In the genomic region with DNA sequence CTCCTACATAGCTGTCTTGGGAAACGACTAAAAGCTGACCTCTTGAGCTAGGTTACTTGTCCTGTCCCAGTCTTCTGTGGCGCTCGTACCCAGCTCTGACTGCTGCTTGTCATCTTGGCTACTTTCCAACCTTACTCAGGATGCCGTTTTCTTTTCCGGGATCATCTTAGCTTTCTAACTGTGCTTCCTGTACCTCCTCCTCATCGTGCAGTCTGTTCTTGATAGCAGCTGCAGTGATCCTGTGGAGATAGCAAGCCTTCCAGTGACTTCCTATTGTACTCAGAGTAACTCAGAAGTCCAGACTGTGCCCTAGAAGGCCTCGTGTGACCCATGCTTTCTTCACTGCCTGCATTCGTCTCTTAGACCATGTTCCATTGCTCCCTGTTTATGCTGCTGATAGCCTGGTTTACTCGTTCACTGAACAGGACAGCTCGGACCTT, we compare ENCODE assay signal across 10 mouse cellular contexts. TPM values are rescaled to one million over a fixed set of nuclear protein-coding genes. Genes with fewer than 3 reads are reported as not detected.
DNase-seq lines count a peak whose midpoint lies in the region; ATAC-seq and TF ChIP-seq lines count a peak whose summit lies in the region.
"Had no signal": no experiment of that assay in that cellular context is flagged by ENCODE, and none has a peak within 500 bp of the region (broad histone marks: within the 10 kb centered on the region; RNA-seq: fewer than 3 reads in every experiment).

No protein-coding gene starts in this region.

- WGBS in stomach, embryonic 16.5 days = 58% methylated on average over 10 of the region's 10 CpGs
- WGBS in stomach, postnatal 0 days = 58% methylated on average over 10 of the region's 10 CpGs
- 55% methylated on average over 10 of the region's 10 CpGs for WGBS in intestine, embryonic 15.5 days
- WGBS in hindbrain, postnatal 0 days = 59% methylated on average over 10 of the region's 10 CpGs

- no peaks in the 10 kb centered on the region for H3K9me3 ChIP-seq in stomach, embryonic 16.5 days (replicated peaks; ENCODE audit: control insufficient read depth, low read length)
- H3K9me3 ChIP-seq in stomach, postnatal 0 days (ENCODE audit: control insufficient read depth, low read length) = no peaks in the 10 kb centered on the region
- no peaks in the 10 kb centered on the region for H3K9me3 ChIP-seq in intestine, embryonic 15.5 days
- H3K9me3 ChIP-seq in hindbrain, postnatal 0 days (ENCODE audit: low read length) = no peaks in the 10 kb centered on the region
- H3K9me3 ChIP-seq: midbrain, embryonic 12.5 days; stomach, embryonic 15.5 days had no signal

- no peaks in the 10 kb centered on the region for H3K27me3 ChIP-seq in stomach, embryonic 16.5 days (ENCODE audit: control insufficient read depth, insufficient read depth, low read length)
- H3K27me3 ChIP-seq in stomach, postnatal 0 days (ENCODE audit: control insufficient read depth, insufficient read depth, low read length) = no peaks in the 10 kb centered on the region
- no peaks in the 10 kb centered on the region for H3K27me3 ChIP-seq in intestine, embryonic 15.5 days (replicated peaks)
- no peaks in the 10 kb centered on the region for H3K27me3 ChIP-seq in hindbrain, postnatal 0 days (ENCODE audit: insufficient read depth, low read length)
- H3K27me3 ChIP-seq: midbrain, embryonic 12.5 days; stomach, embryonic 15.5 days had no signal

- no peaks in the 10 kb centered on the region for H3K4me1 ChIP-seq in stomach, embryonic 16.5 days (ENCODE audit: control insufficient read depth, insufficient read depth, low read length)
- H3K4me1 ChIP-seq in stomach, postnatal 0 days (replicated peaks; ENCODE audit: control insufficient read depth, insufficient read depth) = no peaks in the 10 kb centered on the region
- 0 out of 2 replicates have a peak, but pooled peaks cover 6% of the 10 kb centered on the region for H3K4me1 ChIP-seq in intestine, embryonic 15.5 days (replicated peaks)
- H3K4me1 ChIP-seq in hindbrain, postnatal 0 days (ENCODE audit: insufficient read depth, low read length) = no peaks in the 10 kb centered on the region
- H3K4me1 ChIP-seq: midbrain, embryonic 12.5 days; stomach, embryonic 15.5 days had no signal

- peak; percentile 27 for DNase-seq in cerebellum, adult 11-12 months
- DNase-seq in cerebellum, postnatal 4 days (ENCODE audit: low spot score in 2 of 2) = no peak
- DNase-seq in stomach, postnatal 0 days (ENCODE audit: low spot score) = no peak
- peak; percentile 25 for DNase-seq in naive thymus-derived CD4-positive, alpha-beta T cell, adult 2 months (ENCODE audit: low read depth)
- no peak for DNase-seq in hindbrain, postnatal 0 days (ENCODE audit: low spot score)
- no peak for DNase-seq in right cerebral cortex, postnatal 4 days

- no peaks in the 10 kb centered on the region for H3K36me3 ChIP-seq in stomach, embryonic 16.5 days (ENCODE audit: control insufficient read depth, insufficient read depth, low read length)
- no peaks in the 10 kb centered on the region for H3K36me3 ChIP-seq in stomach, postnatal 0 days (ENCODE audit: control insufficient read depth, insufficient read depth, low read length)
- H3K36me3 ChIP-seq in intestine, embryonic 15.5 days = no peaks in the 10 kb centered on the region
- H3K36me3 ChIP-seq in hindbrain, postnatal 0 days (ENCODE audit: insufficient read depth, low read length) = no peaks in the 10 kb centered on the region
- H3K36me3 ChIP-seq: midbrain, embryonic 12.5 days; stomach, embryonic 15.5 days had no signal

- no peak for TF ChIP-seq EP300 in stomach, postnatal 0 days (optimal IDR thresholded peaks at IDR 0.05)

- ATAC-seq in stomach, embryonic 16.5 days (ENCODE audit: insufficient read depth, low FRiP score) = 0 out of 2 replicates have a peak, but pooled peaks have one; percentile 17
- no peak for ATAC-seq in stomach, postnatal 0 days (ENCODE audit: low FRiP score, low TSS enrichment)
- 0 out of 2 replicates have a peak, but pooled peaks have one; percentile 28 for ATAC-seq in intestine, embryonic 15.5 days
- no peak for ATAC-seq in hindbrain, postnatal 0 days

- H3K4me3 ChIP-seq in stomach, embryonic 16.5 days (replicated peaks; ENCODE audit: low read length) = no peak overlapping the region
- H3K4me3 ChIP-seq in stomach, postnatal 0 days (ENCODE audit: low read depth, low read length) = no peak overlapping the region
- H3K4me3 ChIP-seq in intestine, embryonic 15.5 days (replicated peaks) = no peak overlapping the region
- H3K4me3 ChIP-seq in hindbrain, postnatal 0 days (ENCODE audit: low read length) = no peak overlapping the region
- H3K4me3 ChIP-seq: midbrain, embryonic 12.5 days; stomach, embryonic 15.5 days had no signal

- no peak overlapping the region for H3K4me2 ChIP-seq in stomach, embryonic 16.5 days (ENCODE audit: low read depth, low read length)
- H3K4me2 ChIP-seq in stomach, postnatal 0 days (replicated peaks; ENCODE audit: low read depth) = no peak overlapping the region
- no peak overlapping the region for H3K4me2 ChIP-seq in intestine, embryonic 15.5 days (replicated peaks)
- no peak overlapping the region for H3K4me2 ChIP-seq in hindbrain, postnatal 0 days (ENCODE audit: low read depth, low read length)
- H3K4me2 ChIP-seq: midbrain, embryonic 12.5 days; stomach, embryonic 15.5 days had no signal

- TF ChIP-seq CTCF in stomach, postnatal 0 days (IDR thresholded peaks at IDR 0.05; ENCODE audit: low read depth) = no peak
- TF ChIP-seq CTCF in hindbrain, postnatal 0 days (IDR thresholded peaks at IDR 0.05; ENCODE audit: low read depth) = no peak

- no peak overlapping the region for H3K9ac ChIP-seq in stomach, embryonic 16.5 days (ENCODE audit: low read length)
- H3K9ac ChIP-seq in stomach, postnatal 0 days (ENCODE audit: low read length) = no peak overlapping the region
- no peak overlapping the region for H3K9ac ChIP-seq in intestine, embryonic 15.5 days
- no peak overlapping the region for H3K9ac ChIP-seq in hindbrain, postnatal 0 days (replicated peaks; ENCODE audit: low read length)
- H3K9ac ChIP-seq: midbrain, embryonic 12.5 days; stomach, embryonic 15.5 days had no signal

- H3K27ac ChIP-seq in stomach, embryonic 16.5 days (ENCODE audit: low read length) = no peak overlapping the region
- H3K27ac ChIP-seq in stomach, postnatal 0 days (replicated peaks) = no peak overlapping the region
- H3K27ac ChIP-seq in intestine, embryonic 15.5 days = no peak overlapping the region
- no peak overlapping the region for H3K27ac ChIP-seq in hindbrain, postnatal 0 days
- H3K27ac ChIP-seq: midbrain, embryonic 12.5 days; stomach, embryonic 15.5 days had no signal

RNA-seq across cellular contexts. Expression of a gene that starts 43.1 kb away (rescaled TPM):
- not detected in 2 replicates for polyA plus RNA-seq in stomach, embryonic 16.5 days (2015; fragmentation: Nextera tagmentation; extraction: Ambion mirVana)
- polyA plus RNA-seq in stomach, postnatal 0 days (2015; fragmentation: Nextera tagmentation; extraction: Ambion mirVana) = not detected in 2 replicates
- polyA plus RNA-seq in intestine, embryonic 15.5 days (2015; fragmentation: Nextera tagmentation; extraction: Ambion mirVana) = not detected in 2 replicates
- not detected in 2 replicates for total RNA-seq in hindbrain, postnatal 0 days (2014; rRNA removed)
- polyA plus RNA-seq in hindbrain, postnatal 0 days (2015; fragmentation: Nextera tagmentation; extraction: Ambion mirVana) = not detected in 2 replicates
- polyA plus RNA-seq: midbrain, embryonic 12.5 days; stomach, embryonic 15.5 days had no signal

RNA-seq across cellular contexts. Expression of a gene that starts 43.6 kb away (rescaled TPM):
- polyA plus RNA-seq in stomach, embryonic 16.5 days (2015; fragmentation: Nextera tagmentation; extraction: Ambion mirVana) = 14.6 and 15.1 TPM in 2 replicates
- polyA plus RNA-seq in stomach, postnatal 0 days (2015; fragmentation: Nextera tagmentation; extraction: Ambion mirVana) = 5.4 and 6.2 TPM in 2 replicates
- 13.8 TPM in 2 replicates for polyA plus RNA-seq in intestine, embryonic 15.5 days (2015; fragmentation: Nextera tagmentation; extraction: Ambion mirVana)
- total RNA-seq in hindbrain, postnatal 0 days (2014; rRNA removed) = 55.5 and 68.2 TPM in 2 replicates
- 12.6 and 13.6 TPM in 2 replicates for polyA plus RNA-seq in hindbrain, postnatal 0 days (2015; fragmentation: Nextera tagmentation; extraction: Ambion mirVana)

RNA-seq across cellular contexts. Expression of a gene that starts 47.5 kb away (rescaled TPM):
- 193 and 215 TPM in 2 replicates for polyA plus RNA-seq in stomach, embryonic 16.5 days (2015; fragmentation: Nextera tagmentation; extraction: Ambion mirVana)
- 169 and 172 TPM in 2 replicates for polyA plus RNA-seq in stomach, postnatal 0 days (2015; fragmentation: Nextera tagmentation; extraction: Ambion mirVana)
- 256 and 271 TPM in 2 replicates for polyA plus RNA-seq in intestine, embryonic 15.5 days (2015; fragmentation: Nextera tagmentation; extraction: Ambion mirVana)
- 61.0 and 115 TPM in 2 replicates for total RNA-seq in hindbrain, postnatal 0 days (2014; rRNA removed)
- polyA plus RNA-seq in hindbrain, postnatal 0 days (2015; fragmentation: Nextera tagmentation; extraction: Ambion mirVana) = 177 and 183 TPM in 2 replicates

RNA-seq across cellular contexts. Expression of a gene that starts 50.1 kb away (rescaled TPM):
- polyA plus RNA-seq in stomach, embryonic 16.5 days (2015; fragmentation: Nextera tagmentation; extraction: Ambion mirVana) = 0.05 and 0.11 TPM in 2 replicates
- polyA plus RNA-seq in stomach, postnatal 0 days (2015; fragmentation: Nextera tagmentation; extraction: Ambion mirVana) = 0.06 and 0.10 TPM in 2 replicates
- not detected in 2 replicates for polyA plus RNA-seq in intestine, embryonic 15.5 days (2015; fragmentation: Nextera tagmentation; extraction: Ambion mirVana)
- total RNA-seq in hindbrain, postnatal 0 days (2014; rRNA removed) = 0.05 TPM in 1 of 2 replicates, not detected in the other
- polyA plus RNA-seq in hindbrain, postnatal 0 days (2015; fragmentation: Nextera tagmentation; extraction: Ambion mirVana) = 0.06 and 0.11 TPM in 2 replicates
- polyA plus RNA-seq: midbrain, embryonic 12.5 days had no signal

RNA-seq across cellular contexts. Expression of a gene that starts 58.6 kb away (rescaled TPM):
- polyA plus RNA-seq in stomach, embryonic 16.5 days (2015; fragmentation: Nextera tagmentation; extraction: Ambion mirVana) = 107 and 115 TPM in 2 replicates
- polyA plus RNA-seq in stomach, postnatal 0 days (2015; fragmentation: Nextera tagmentation; extraction: Ambion mirVana) = 120 and 123 TPM in 2 replicates
- 109 and 113 TPM in 2 replicates for polyA plus RNA-seq in intestine, embryonic 15.5 days (2015; fragmentation: Nextera tagmentation; extraction: Ambion mirVana)
- 123 and 151 TPM in 2 replicates for total RNA-seq in hindbrain, postnatal 0 days (2014; rRNA removed)
- polyA plus RNA-seq in hindbrain, postnatal 0 days (2015; fragmentation: Nextera tagmentation; extraction: Ambion mirVana) = 239 and 246 TPM in 2 replicates

Comparison
In these comparisons a context has a peak if more than half of its experiments do, and no peak if none do; other contexts are left out.
1. DNase-seq: peak in cerebellum, adult 11-12 months (single experiment) and naive thymus-derived CD4-positive, alpha-beta T cell, adult 2 months (single experiment); none in cerebellum, postnatal 4 days (0 of 2), stomach, postnatal 0 days (single experiment), hindbrain, postnatal 0 days (single experiment) and right cerebral cortex, postnatal 4 days (single experiment).
2. ATAC-seq: peak in stomach, embryonic 16.5 days (single experiment) and intestine, embryonic 15.5 days (single experiment); none in stomach, postnatal 0 days (single experiment) and hindbrain, postnatal 0 days (single experiment).